Mouse (Mus musculus) thymus, postnatal 36 days (tissue): ENCODE results near the gene Exoc6.

Experiments
- DNase-seq, 2 experiments: peaks; one replicate each; pipeline ENCODE4 v3.0.0; 2022; ENCODE audit warnings: mixed read lengths in 2 of 2

Gene Exoc6

DNA sequence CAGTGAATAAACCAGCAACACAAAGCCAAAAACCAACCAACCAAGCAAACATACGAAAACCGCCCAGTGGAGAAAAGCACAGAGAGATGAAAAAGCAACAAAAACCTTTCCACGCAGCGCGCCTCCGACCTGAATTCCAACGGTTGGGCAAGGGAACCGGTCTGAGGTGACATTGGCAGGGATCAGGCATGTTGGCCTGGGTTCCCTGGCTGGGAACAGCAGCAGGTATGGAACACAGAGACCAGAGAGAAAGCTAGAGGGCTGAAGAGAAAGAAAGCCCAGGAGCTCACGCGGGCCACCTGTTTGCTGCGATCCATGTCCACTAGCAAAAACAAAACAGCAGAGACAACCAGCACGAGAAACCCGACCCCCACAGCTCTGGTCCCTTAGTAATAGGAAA lies 144.9 kb downstream of the Exoc6 start:
- DNase-seq: no peak

GRCm38 (mm10) chr19:37695762-37696602 lies 145.8 kb downstream of the Exoc6 start:
- DNase-seq: no peak

GRCm38 (mm10) chr19:37696603-37697334 lies 146.6 kb downstream of the Exoc6 start:
- no peak for DNase-seq

GRCm38 (mm10) chr19:37697335-37697636 lies 147.1 kb downstream of the Exoc6 start:
- DNase-seq: no peak

- no peak for DNase-seq
Measured at GRCm38 (mm10) chr19:37697651-37698272, 147.5 kb downstream of the Exoc6 start, which contains the start of gene Cyp26a1. Gene Cyp26a1 (plus strand): TSS chr19:37697798.

DNA sequence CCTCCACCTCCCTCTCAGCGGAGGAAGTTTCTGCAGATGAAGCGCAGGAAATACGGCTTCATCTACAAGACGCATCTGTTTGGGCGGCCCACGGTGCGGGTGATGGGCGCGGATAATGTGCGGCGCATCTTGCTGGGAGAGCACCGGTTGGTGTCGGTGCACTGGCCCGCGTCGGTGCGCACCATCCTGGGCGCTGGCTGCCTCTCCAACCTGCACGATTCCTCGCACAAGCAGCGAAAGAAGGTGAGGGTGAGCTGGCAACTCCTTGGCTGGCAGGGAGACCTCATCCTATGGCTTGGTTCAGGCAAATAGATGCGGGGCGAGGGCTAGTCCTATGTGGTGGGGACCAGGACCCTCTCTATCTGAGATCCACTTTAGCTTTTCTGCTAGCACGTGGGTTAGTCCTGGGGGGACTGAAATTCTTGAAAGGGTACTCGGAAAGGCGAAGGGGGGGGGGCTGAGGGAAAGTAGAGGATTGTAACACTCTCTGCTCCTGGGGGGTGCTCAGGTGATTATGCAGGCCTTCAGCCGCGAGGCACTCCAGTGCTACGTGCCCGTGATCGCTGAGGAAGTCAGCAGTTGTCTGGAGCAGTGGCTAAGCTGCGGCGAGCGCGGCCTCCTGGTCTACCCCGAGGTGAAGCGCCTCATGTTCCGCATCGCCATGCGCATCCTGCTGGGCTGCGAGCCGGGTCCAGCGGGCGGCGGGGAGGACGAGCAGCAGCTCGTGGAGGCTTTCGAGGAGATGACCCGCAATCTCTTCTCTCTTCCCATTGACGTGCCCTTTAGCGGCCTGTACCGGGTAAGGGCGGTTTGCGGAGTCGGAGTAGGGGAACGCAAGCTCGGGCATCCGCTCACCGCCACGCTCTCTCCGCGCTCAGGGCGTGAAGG lies 148.3 kb downstream of the Exoc6 start:
- DNase-seq: no peak

- no peak for DNase-seq
Measured at GRCm38 (mm10) chr19:37699711-37700110, 149.5 kb downstream of the Exoc6 start.

- no peak for DNase-seq
Measured at GRCm38 (mm10) chr19:37702377-37703076, 152.3 kb downstream of the Exoc6 start.

GRCm38 (mm10) chr19:37703902-37704509 lies 153.8 kb downstream of the Exoc6 start:
- DNase-seq: peak; percentile 49 to 63

DNA sequence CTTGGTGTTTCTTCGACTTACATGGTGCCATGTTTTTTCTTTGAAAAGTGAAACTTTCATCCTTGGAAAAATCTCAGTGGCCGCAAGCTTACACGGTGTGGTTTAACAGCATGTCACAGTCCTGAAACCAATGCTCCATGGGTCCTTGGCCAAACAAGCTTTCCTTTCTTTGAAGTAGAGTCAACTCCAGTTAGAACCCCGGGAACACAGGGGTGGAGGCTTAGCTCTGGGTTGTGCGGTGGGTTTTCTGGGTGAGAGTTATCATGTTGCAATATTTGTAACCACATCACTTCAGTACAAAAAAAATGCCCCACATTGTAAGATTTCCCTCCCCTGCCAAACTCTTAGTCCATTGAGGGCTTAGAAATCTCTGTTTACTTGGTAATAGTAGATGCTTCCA lies 155.5 kb downstream of the Exoc6 start:
- DNase-seq: no peak

GRCm38 (mm10) chr19:37714681-37715080 lies 164.5 kb downstream of the Exoc6 start:
- no peak for DNase-seq

DNA sequence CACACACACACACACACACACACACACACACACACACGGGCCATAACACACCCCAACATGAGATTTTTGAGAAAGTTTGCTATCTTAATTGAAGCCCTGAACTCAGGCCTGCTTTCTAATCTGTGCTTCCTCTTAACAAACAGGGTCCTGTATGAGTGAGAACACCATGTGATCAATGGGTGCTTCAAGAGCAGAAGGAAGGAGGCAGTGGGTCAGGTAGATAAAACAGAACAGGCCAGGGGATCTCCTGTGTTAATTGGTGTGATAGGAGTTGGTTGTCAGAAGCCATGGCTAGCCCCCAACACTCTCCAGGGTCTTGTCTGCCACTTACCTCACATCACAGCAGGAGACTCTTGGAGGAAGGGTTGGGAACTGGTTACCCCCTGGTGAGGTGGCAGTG lies 165.8 kb downstream of the Exoc6 start:
- DNase-seq: no peak

DNA sequence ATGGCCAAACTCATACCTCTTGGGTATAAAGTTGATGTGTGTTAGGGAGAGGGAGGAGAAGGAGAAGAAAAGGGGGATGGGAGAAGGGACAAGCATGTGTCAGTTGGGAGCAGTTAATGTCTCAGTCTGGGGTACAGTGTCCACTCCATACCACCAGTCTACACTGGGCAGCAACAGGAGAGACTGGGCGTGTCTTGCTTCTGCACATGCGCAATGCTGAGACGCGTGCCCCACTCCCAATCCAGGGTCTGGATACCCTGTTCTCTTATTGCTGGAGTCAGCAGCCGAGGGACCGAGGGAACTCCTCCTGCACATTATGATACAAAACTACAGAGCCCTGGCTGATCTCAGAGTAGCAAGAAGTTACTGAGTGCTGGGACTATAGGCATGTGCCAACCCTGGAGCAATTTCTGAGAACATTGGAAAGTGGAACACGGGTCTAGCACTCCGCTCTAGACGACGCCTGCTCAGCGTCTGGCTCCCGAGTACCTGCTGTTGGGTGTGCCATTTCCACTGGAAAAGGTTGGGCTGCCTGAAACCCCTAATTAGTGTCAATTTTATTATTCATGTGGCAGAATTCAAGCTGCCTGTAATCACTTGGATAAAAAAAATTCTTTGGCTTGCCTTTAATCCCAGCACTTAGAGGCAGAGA lies 166.4 kb downstream of the Exoc6 start:
- no peak for DNase-seq

DNA sequence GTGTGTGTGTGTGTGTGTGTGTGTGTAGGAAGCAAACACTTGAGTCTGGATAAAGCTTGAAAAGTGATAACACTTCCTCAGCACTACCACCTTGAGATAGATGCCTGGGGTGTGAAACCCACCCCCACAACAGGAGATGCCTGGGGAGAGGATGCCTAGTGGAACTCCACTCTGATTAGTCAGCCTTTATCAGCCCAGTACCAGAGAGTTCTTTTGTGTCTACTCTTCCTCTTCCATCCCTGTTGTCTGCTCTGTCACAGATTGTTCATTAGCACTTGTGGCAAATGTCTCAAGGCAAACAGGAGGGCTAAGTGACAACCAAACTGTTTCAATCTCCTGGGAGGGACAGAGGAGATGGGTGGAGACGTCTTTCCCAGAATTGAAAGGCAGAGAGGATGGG lies 168.9 kb downstream of the Exoc6 start:
- DNase-seq: no peak

DNA sequence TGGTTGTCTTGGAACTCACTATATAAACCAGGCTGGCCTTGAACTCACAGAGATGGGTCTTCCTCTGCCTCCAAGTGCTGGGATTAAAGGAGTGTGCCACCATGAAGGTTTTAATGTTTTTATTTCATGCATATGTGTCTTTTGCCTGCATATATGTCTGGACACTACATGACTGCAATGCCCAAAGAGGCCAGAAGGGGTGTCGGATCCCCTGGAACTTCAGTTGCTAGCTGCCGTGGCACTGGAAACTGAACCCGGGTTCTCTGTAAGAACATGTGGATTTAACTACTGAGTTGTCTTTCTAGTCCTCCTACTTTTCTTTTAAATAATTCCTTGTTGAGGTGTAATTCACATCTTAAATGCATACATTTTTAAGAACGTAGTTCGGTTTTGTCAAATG lies 174.4 kb downstream of the Exoc6 start:
- DNase-seq: no peak

DNA sequence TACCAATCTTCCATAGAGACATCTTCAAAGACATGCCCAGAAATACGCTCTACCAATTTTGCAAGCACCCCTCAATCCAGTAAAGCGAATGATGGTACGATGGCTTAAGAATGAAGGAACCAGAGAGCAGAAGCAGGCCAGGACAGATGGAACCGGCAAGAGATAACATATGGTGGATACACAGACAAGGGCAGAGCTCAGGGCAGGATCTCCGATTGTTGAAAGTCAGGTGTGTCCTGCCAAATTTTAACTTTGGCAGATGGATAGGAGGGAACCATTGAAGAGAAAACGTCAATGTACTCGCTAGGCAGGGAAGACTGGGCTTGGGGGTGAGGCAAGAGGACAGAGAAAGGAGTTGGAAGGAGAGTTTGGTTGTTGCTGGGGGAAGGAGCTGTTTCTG lies 176.4 kb downstream of the Exoc6 start:
- no peak for DNase-seq

DNA sequence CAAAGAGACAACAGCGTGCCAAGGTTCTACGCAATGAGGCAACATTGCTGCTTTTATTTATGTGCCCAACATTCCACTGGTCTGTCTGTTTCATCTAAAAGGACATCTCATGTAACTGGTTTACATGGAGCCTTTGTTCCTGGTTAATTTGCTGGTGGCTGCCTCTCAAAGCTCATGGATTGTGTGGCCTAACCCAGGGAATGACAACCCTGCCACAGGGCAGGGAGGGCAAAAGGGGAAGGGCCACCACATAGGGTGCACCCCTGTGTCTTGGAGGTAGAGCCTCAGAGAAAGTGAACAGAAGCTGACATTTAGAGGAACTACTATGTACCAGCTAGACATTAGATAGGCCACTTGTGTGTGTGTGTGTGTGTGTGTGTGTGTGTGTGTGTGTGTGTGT lies 177.1 kb downstream of the Exoc6 start:
- no peak for DNase-seq
